Mouse (Mus musculus) gastrocnemius, postnatal 36 days (tissue): Measurements from ENCODE around the gene Guca1b. TPM values are rescaled to one million over a fixed set of nuclear protein-coding genes. Genes with fewer than 3 reads are reported as not detected.
A peak's percentile ranks its signal among the peaks of the same experiment; 100 is the strongest.
"Not testable (repeated sequence)": the region's sequence is repeated elsewhere in the genome, so short reads cannot be mapped to it uniquely, and the experiment has no call there.

ENCODE experiments used
- DNase-seq, 2 experiments: peaks; one replicate each; pipeline ENCODE4 v3.0.0; 2022
- intact Hi-C: fragments of 180-260 bp; cut with DNase I; formaldehyde crosslinking; loops from one replicate; pipeline ENCODE4 v1.15.1; 2025
- total RNA-seq, 2 experiments: library from RNA; stranded (reverse); gene quantifications; 2 replicates each; pipeline ENCODE4 v1.2.3; 2021

The Guca1b gene
- total RNA-seq, 2 experiments from 2014 or later = 0.31 to 0.35 TPM

- intact Hi-C loops = loop anchor here (2.0 kb wide), 1 partner anchor 72 kb away; no protein-coding TSS in a partner anchor
- peak; percentile 31 to 32 for DNase-seq
Measured at GRCm38 (mm10) chr17:47408558-47408898, 23.3 kb downstream of the Guca1b start.

- not testable (repeated sequence) for DNase-seq
- intact Hi-C loops = loop anchor here (2.0 kb wide), 1 partner anchor 71 kb away; no protein-coding TSS in a partner anchor
Measured at GRCm38 (mm10) chr17:47409897-47410861, 25.0 kb downstream of the Guca1b start.

- intact Hi-C loops = no loop called here
- no peak for DNase-seq
Measured at GRCm38 (mm10) chr17:47420195-47420594, 35.0 kb downstream of the Guca1b start.

- intact Hi-C loops = no loop called here
- no peak for DNase-seq
Measured at GRCm38 (mm10) chr17:47421566-47421965, 36.4 kb downstream of the Guca1b start.

GRCm38 (mm10) chr17:47422616-47423015 is 37.4 kb downstream of the Guca1b start:
- DNase-seq, intact Hi-C loops: not testable (repeated sequence)

- intact Hi-C loops = no loop called here
Measured at GRCm38 (mm10) chr17:47424186-47424585, 39.0 kb downstream of the Guca1b start.

GRCm38 (mm10) chr17:47427316-47427715 is 42.1 kb downstream of the Guca1b start:
- intact Hi-C loops = no loop called here

More at GRCm38 (mm10) chr17:47424186-47424585, 39.0 kb downstream of the Guca1b start:
- DNase-seq = no peak

GRCm38 (mm10) chr17:47428831-47429304 is 43.7 kb downstream of the Guca1b start:
- DNase-seq = no peak
- intact Hi-C loops = no loop called here

More at GRCm38 (mm10) chr17:47427316-47427715, 42.1 kb downstream of the Guca1b start:
- no peak for DNase-seq

GRCm38 (mm10) chr17:47430815-47431214 is 45.6 kb downstream of the Guca1b start:
- intact Hi-C loops = no loop called here
- DNase-seq = no peak

GRCm38 (mm10) chr17:47436156-47436906 is 51.1 kb downstream of the Guca1b start, which contains the start of gene AI661453:
TSS of gene AI661453 (plus strand) at chr17:47436615.
- intact Hi-C loops = no loop called here
- DNase-seq = no peak

GRCm38 (mm10) chr17:47436907-47437547 is 51.8 kb downstream of the Guca1b start, which contains the start of gene 1700001C19Rik:
TSS of gene 1700001C19Rik (minus strand) at chr17:47437376.
- intact Hi-C loops = no loop called here

DNA sequence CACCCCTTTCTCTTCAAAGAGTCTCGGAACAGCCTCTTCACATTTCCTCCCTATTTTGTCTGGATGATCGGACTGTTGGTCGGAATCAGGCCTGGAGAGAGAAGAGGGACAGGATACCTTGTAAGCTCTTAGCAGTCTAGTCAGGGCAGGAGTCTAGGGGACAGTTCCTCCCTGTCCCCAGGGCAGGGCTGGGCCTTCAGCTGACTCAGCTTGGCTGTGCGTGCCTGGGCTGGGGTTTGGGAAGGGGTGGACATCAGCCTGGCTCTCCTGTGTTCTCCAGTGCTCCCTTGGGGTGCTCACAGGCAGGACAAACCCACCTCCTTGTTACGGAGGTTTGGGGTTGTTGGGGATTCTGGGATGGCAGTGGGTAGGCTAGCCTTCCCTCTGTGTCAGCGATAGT is 53.4 kb downstream of the Guca1b start:
- intact Hi-C loops = no loop called here
- no peak for DNase-seq

More at GRCm38 (mm10) chr17:47436907-47437547, 51.8 kb downstream of the Guca1b start, which contains the start of gene 1700001C19Rik:
- no peak for DNase-seq

DNA sequence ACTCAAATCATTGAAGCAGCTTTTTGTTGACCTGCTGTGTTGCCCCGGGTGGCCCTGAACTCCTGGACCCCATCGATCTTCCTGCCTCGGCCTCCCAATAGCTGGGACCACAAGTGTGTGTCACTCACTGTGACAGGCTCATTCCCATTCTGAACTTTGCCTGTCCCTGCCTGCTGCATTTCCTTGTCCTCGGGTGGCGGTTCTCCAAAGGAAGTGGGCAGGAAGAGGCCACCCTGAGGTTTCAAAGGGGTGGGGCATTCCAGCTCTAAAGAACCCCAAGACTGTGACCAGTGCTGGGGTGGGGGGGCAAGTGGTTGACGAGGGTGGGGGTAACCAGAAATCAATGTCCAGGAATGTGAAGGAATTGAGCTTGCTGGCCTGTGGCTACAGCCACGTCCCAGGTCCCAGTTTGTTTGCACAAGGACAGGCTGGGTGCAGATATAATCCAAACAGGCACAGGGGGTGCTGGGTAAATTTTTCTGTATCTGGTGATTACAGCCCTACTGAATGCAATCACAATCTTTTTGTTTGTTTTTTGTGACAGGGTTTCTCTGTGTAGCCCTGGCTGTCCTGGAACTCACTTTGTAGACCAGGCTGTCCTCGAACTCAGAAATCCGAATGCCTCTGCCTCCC is 54.3 kb downstream of the Guca1b start:
- no peak for DNase-seq
- intact Hi-C loops = no loop called here

- no peak for DNase-seq
- intact Hi-C loops = no loop called here
Measured at GRCm38 (mm10) chr17:47440359-47440890, 55.2 kb downstream of the Guca1b start.

DNA sequence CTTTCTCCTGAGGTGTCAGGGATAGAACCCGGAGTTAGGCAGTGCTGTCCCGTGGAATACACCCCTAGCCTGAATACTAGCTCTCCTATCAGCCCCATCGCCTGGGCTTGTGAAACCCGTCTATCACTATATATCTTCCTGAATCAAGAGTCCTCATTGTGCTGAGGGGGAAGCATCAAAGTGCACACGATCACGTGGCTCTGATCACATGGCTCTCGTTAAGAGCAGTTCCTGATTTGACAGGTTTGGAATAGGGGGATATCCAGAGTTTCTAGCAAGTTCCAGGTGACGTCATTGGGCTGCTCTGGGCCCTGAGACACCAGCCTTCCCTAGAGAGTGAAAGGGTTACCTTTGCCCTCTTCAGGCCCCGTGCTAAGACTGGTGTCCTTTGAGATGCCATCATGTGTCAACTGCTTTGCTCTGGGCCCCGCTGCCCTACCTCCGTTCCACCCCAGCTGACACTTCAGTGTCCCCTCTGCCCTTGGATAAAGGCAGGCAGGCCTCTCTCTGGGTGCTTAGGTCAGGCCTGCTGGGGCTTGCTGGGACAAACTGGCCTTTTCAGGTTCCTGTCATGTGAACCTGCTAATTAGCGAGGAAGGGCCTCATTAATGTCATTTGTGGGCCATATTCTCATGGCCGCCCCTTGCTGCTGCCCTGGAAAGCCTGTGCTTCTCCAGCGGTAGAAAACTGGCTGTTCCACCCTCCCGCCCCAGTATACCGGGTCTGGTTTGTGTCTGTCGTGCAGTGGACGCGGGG is 56.3 kb downstream of the Guca1b start:
- no peak for DNase-seq
- intact Hi-C loops = no loop called here

GRCm38 (mm10) chr17:47442271-47442670 is 57.1 kb downstream of the Guca1b start:
- intact Hi-C loops = no loop called here

More at GRCm38 (mm10) chr17:47442271-47442670, 57.1 kb downstream of the Guca1b start:
- no peak for DNase-seq
